Mouse (Mus musculus) mesoderm, embryonic 11.5 days (tissue): ENCODE measurements at regions not wholly inside any gene's neighbourhood (a gene's known extent, or its start where the extent isn't known, plus 50 kb on each side); places are given as distances from the start of the nearest gene placed in this dataset.
A peak's percentile ranks its signal among the peaks of the same experiment; 100 is the strongest.
"Not testable (repeated sequence)": the region's sequence is repeated elsewhere in the genome, so short reads cannot be mapped to it uniquely, and the experiment has no call there.

Experiments
- DNase-seq: peaks from one replicate; pipeline ENCODE4 v3.0.0-alpha.2; 2012; ENCODE audit warnings: low read depth, low spot score

DNA sequence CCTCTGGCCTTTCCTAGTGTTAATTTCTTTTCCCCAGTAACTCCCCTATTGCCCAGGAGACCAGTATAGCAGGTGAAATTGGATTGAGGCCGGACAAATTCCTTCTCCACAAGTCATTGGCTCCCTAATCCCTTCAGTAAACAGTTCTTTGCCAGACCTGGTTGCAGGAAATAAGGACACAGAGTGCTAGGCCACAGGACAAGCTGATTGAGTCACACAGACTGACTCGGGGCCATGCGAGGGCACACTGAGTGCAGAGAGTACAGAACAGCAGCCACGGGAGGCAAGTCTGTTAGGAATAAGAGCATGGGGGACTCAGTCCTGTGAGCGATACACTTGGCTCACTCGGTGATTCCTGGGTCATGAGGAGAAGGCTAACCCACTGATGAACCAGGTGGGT lies 134.3 kb upstream of the Ajap1 start:
- no peak for DNase-seq

DNA sequence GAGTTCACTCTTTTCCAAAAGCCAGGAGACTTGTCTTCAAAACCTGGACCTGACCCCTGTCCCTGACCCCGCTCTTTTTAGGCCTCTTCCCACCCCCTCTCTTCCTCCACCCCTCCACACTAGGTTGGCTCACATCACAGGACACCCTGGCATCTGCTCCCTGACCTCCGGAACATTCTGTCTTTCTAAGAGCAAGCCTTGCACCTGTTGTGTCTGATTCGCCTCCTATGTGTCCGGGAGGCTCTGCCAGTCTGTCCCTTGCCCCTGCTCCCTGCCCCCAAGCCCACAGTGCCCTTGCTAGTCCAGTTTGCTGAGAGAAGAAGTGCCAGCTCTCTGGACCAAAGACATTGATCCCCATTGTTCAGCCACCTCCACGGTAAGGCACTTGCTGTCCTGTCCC lies 138.3 kb upstream of the Ajap1 start:
- DNase-seq: no peak

DNA sequence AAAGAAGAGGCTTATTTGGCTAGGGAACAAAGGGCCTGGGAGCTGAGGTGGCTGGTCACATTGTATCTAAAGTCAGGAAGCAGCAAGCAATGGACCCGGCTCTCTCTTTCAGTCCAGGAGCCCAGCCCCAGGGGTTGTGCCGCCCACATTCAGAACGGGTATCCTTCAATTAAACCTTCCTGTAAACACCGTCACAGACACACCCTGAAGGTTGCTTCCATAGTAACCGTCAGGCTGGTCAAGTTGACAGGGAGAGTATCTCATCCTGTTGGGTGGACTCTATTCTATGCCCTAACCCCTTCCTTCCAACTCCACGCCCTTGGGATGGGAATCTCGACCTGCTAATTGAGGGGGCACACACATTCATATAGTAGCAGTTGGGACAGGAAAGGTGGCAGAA lies 148.6 kb upstream of the Ajap1 start:
- no peak for DNase-seq

DNA sequence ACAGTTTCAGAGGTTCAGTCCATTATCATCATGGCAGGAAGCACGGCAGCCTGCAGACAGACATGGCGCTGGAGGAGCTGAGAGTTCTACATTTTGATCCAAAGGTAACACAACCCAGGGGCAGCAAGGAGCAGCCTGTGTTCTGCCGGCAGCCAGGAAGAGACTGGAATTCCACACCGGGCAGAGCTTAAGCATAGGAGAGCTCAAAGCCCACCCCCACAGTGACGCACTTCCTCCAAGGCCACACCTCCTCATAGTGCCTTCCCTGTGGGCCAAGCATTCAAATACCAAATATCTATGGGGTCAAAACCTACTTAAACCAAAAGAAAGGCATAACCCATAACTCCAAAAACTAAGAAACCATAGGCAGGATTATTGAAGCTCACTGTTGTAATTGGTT lies 149.4 kb upstream of the Ajap1 start:
- DNase-seq: no peak

DNA sequence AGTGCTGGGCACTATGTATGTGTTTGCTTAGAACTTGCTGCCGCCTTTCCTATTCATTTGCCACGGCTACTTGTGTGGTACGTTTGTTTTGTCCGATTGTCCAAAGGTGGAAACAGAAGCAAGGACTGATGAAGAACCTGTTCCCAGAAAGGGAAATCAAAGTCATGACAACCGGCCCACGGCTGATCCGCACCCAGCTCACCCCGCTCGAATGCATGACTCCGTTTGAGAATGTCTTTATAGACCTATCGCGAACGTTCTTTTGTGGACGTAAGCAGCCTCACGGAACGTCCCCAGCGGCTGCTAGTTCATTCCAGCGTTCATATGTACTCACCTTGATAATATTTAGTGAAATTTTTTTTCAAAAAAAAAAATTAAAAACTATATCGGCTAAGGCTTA lies 149.9 kb upstream of the Ajap1 start:
- no peak for DNase-seq

DNA sequence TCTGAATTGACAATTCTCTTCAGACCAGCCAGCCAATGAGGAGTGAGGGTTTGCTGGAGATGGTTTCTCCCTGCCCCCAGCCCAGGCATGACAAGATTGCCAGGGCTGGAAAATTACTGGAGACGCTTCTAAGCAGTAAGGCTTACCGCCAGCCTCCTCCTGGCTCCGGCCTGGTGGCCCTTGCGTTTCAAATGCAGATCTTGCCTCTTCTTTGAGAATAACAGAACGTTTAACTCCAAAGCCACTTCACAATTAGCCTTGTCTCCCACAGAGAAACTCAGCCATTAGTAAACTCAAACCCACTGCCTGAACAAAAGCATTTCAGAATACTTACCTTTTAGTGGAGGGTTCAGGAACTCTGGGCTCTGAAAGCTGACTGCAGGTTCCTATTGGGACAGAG lies 150.6 kb upstream of the Ajap1 start:
- no peak for DNase-seq

DNA sequence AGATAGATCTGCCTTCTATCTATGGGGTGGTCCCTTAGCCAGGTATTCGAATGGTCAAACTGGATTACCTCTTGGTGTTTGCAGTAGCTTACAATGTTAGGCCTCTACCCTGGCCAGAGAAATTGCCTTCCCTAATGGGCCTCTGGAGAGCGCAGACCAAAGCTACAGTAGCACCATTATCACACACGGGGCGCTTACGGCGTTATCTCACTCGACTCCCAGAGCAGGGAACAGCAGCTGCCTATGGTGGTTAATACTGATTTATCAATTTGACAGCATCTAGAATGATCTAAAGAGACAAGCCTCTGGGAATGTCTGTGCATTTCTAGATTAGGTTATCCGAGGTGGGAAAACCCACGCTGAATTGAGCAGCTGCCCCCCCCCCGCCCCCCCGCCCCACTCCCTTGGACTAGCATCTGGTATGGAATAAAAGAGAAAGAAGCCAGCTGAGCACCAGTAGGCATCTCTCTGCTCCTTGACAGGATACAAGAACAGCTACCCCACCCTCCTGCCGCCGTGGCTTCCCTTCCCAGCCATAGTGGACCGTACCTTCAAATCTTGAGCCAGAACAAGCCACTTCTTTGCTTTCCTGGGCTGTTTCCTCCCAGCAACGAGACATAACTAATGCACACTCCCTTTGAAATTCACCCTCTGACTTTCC lies 151.7 kb upstream of the Ajap1 start:
- DNase-seq: peak; percentile 16

DNA sequence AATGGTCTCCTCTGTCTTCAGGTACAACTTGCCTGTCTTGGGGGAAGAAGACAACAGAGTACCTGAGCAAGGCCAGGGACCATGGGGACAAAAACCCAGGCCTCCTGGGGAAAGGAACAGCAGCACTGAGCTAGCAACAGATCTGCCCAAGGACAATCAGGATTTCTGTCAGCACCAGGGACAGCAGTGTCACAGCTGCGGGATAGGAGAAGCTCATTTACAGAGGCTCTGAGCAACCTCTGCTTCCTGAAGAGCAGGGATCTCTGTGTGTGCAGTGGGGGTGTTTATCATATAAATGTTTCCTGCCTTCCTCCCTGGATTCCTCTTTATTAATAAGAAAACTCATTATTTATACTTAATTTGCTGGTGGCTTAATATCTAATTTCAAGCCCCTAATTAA lies 155.4 kb upstream of the Ajap1 start:
- DNase-seq: peak; percentile 43

DNA sequence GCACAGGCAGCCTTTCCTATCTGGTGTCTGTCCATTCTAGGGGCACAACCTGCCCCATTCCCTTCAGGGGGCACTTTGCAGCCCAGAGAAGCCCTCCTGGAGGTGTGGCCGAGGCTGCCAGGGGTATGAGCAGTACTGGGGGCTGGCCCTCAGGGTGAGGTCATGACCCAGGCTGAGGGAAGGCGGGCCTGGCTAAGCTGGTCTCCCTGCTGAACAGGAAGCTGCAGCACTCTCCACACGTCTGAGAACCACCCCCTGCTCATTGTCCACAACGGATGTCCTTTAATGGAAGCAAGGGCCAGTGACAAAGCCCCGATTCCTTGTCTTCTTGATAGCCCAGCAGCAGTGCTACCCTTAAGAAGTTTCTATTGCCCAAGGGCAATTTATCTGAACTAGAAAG lies 169.2 kb upstream of the Ajap1 start:
- peak; percentile 30 for DNase-seq

DNA sequence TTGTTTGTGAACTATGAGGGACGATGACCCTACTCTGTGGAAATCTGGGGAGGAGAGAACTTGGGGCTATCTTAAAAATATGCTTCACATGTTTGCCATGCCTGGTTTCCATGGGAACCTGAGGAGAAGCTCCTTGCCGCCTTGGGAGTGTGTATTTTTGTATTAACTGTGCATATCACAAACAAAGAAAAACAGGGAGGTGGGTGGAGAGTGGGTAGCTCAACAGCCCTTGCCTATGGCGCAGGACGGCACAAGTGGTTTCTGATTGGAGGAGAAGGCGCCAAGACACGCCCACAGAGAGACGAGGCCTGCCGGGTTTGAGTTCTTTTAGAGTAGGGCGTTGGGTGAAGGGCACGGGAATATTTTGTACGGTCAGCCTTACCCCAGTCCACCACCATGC lies 170.2 kb upstream of the Ajap1 start:
- no peak for DNase-seq

DNA sequence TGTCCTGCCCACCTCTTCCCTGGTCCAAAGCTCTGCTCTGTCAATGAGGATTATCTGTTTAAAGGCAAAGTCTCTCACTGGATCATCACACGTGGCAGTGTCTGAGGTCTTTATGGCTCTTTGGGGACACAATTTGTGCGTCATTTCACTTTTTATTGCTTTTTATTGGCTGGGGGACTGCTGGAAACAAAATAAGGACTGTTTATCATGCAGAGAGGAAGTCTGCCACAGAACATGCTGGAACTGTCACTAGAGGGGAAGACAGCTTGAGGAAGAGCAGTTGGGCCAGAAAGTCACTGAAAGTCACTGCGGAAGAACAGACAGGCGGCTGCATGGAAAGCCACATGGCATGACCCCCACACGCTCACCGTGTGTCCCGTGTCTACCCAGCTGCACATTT lies 180.1 kb upstream of the Ajap1 start:
- no peak for DNase-seq

DNA sequence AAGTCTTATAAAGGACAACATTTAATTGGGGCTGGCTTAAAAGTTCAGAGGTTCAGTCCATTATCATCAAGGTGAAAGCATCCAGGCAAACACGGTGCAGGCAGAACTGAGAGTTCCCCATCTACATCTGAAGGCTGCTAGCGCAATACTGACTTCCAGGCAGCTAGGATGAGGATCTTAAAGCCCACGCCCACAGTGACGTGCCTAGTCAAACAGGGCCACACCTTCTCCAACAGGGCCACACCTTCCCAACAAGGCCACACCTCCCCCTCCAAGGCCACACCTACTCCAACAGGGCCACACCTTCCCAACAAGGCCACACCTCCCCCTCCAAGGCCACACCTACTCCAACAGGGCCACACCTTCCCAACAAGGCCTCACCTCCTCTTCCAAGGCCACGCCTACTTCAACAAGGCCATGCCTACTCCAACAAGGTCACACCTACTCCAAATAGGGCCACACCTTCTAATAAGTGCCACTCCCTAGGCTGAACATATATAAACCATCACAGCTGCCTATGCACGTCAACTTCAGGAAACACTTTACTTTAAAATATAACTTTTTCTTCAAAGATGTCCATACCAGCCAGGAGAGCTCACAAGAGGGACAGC lies 184.1 kb upstream of the Ajap1 start:
- DNase-seq: not testable (repeated sequence)

DNA sequence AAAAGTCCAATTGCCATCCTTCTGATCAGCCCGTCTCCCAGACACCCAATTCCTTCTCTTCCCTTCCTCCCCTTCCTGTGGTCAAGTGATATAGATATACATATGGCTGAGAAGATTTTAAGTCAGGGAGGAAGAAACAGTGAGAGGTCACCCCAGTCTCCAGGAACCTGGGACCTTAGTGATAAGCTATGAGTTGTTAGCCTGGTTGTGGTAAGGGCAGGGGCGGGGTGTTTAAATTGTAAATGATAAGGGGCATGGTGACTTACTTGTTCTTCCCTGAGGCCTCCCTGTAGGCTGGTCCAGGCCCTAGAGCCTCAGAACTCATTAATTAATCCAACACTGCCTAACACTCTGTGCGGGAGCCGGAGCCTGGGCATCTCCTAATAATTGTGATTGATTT lies 186.5 kb upstream of the Ajap1 start:
- DNase-seq: no peak

DNA sequence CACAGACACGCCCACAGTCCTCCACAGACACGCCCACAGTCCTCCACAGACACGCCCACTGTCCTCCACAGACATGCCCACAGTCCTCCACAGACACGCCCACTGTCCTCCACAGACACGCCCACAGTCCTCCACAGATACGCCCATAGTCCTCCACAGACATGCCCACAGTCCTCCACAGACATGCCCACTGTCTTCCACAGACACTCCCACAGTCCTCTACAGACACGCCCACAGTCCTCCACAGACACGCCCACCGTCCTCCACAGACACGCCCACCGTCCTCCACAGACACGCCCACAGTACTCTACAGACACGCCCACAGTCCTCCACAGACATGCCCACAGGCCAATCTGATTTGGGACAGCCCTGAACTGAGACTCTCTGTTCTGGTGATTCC lies 187.6 kb upstream of the Ajap1 start:
- no peak for DNase-seq

DNA sequence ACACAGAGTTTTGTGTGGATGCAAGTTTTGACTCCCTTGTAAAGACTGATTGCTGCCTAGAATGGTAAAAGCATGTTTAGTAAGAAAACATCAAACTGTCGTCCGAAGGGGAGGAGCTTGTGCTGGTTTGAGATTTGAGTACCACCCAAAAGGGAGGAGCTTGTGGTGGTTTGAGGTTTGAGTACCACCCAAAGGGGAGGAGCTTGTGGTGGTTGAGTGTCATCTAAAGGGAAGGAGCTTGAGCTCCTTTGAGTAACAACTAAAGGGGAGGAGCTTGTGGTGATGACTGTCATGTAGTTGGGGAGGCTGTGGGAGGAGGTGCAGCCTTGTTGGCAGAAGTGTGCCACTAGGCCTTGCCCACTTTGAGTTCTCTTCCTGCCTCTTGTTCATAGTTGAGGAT lies 192.8 kb upstream of the Ajap1 start:
- DNase-seq: no peak

DNA sequence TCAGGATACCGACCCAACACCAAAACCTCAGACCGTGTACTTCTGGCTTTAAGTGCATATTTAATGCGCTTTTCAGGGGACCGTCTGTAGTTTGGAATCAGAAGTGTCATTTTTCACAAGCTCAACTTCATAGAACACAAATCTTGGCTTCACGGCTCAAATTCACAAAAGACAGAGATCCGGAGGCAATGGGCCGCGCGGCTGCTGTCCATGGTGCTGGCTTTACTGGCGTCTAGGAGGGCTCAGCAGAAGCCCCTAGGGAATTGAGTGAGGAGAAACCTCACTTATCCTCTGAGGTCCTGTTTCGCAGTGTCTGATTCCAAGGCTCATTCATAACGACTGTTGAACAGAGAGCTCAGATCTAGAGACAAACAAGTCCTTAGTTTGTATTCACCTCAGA lies 196.5 kb upstream of the Ajap1 start:
- peak; percentile 77 for DNase-seq

DNA sequence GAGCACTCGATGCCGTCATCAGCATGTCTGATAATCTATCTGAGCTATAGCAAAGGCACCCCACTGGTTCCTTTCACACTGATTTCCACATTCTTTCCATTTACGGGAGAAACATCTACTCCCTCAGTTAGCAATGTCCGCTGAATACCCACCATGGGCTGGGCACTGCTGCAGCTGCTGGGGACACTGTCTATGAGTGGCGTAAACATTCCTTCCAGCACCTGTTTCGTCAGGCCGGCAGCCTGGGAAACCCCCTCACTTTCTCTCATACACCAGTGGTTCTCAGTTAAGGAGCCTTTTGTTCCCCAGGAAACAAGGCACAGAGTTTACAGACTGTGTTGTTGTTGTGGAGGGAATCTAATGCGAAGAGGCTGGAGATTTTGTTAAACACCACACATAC lies 205.8 kb upstream of the Ajap1 start:
- DNase-seq: peak; percentile 12

DNA sequence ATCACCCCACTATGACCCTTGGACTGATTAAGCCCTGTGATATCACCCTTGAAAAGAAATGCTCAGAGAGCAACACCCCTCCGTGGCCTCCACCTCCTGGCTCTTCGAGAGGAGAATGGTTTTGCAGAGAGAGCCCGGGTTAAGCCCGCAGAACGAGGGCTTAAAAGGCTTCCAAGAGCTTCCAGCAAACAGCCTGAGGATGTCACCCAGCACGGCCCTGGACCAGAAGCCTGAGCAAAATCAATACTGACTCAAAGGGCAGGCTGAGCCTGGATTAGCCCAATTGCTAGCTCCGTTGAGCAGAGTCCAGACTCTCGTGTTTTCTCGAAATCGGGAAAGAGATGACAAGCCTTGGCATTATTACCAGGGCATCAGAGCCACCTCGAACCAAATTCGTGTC lies 211.3 kb upstream of the Ajap1 start:
- no peak for DNase-seq

DNA sequence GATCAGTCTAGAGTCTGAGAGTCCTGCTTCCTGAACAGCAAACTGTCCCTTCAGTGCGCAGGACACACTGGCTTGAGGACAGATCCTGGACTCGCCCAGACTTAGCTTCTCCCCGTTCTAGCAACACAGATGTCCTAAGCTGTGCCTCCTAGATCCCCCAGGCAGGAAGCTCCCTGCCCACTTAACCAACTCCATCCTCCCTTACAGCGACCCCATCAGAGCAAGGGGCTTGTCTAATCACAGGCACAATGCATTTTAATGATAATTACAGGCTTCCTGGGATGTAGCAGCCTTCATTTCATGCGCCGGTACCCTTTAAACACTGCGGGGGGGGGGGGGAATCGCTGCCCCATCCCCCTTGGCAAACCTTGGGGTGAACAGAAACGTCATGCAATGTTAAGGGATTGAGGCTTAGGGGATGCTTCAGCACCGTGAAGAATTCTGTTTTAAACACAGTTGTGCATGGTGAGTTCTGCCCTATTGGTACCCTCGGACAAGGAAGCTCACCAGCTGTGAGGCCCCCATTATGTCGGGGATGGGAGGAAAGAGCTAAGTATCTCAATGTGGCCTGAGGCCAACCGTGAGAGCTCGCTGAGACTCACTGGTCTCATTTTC lies 213.9 kb upstream of the Ajap1 start:
- peak; percentile 37 for DNase-seq

DNA sequence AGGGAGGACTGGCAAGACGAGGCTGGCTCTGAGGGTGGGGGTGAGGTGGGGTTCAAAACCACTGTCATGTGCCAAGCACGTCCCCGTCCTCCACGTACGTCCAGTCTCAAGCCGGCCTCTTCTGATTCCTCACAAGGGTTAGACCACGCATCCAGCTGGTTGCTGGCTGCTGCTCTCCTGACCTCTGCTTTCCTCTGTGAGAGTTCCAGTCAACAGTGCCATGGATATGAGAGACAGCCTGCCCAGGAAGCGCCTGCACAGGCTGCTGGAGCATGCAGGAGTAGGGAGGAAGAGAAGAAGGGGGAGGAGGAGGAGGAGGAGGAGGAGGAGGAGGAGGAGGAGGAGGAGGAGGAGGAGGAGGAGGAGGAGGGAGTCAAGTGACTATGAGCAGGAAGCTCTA lies 224.6 kb upstream of the Ajap1 start:
- no peak for DNase-seq

DNA sequence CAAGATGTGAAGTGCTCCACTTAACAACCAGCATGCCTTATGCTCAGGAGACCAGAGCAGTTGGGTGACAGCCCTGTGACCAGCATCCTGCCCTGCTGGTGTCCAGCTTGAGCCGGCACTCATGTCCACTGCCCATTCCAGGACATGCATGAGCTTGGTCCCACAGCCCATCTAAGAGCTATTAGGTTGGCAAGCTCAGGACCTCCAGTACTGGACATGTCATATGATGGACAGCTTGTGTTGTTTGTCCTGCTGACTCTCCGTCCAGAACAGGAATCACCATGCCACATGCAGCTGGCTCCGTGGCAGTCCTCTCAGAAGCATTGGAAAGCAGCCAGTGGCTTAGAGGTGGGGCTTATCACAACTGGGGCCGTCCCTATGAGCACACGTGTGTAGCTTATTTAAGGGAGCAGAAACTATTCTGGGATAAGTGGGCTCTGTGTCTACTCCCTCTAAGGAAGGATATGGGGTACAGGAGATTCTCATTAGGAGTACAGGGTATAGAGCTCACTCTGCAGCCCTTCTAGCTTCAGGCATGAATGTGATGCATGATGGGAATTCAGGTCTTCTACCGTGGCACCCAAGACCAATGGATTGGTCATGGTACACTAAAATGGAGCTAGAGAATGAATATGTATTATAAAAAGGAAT lies 232.5 kb upstream of the Ajap1 start:
- no peak for DNase-seq

DNA sequence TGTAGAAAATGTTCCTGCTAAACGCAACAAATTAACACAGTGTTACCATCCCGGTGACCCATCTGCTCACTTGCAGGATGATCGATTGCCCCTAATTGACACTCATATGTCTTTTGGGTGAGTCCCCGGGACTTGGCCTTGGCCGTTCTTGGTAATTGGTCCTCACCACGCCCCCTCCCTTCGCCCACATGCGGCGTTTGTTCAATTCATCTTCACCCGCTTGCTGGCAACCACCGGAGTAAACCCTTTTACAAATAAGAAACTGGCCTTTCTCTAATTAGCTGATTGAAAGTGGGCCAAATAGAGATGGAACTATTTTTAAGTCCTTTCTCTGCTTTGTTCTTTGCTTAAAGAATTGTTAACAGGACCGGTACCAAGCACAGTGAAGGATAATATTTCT lies 234.7 kb upstream of the Ajap1 start:
- DNase-seq: no peak

DNA sequence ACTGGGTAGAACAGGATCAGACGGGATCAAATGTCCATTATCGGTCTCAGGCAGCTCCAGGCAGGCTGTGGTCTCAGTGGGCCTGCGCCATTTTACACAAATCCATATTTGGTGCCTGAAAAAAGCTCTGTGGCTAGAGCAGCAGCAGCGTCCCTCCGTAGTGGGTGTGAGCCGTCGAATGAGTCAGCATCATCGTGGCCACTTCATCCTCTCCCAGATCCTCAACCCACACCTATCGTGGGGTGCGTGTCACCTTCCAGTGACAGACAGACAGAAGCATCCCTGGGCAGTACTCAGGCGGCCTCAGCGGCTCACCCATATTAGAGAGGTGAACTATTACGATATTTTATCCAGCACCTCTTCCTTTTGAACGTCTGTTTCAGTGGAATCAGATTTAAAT lies 233.0 kb upstream of the A430005L14Rik start:
- no peak for DNase-seq
